Mouse (Mus musculus) limb, embryonic 11.5 days (tissue): ENCODE measurements at regions not wholly inside any gene's neighbourhood (a gene's known extent, or its start where the extent isn't known, plus 50 kb on each side); places are given as distances from the start of the nearest gene placed in this dataset.

Source experiments
- ATAC-seq: fragments of 200-750 bp; cut with Nextera tagmentation; 2 replicates; pipeline ENCODE4 v1.8.0; 2017; ENCODE audit warnings: low read depth; ENCODE audit not compliant: insufficient number of reproducible peaks, low FRiP score, low TSS enrichment
- DNase-seq: peaks from one replicate; pipeline ENCODE4 v3.0.0-alpha.2; 2015; ENCODE audit warnings: low spot score
- H3K27ac ChIP-seq: fragments of 300-500 bp; sonication (generic); replicated peaks from 2 replicates; pipeline ENCODE4 v1.5.1; 2014; ENCODE audit warnings: low read depth, mild to moderate bottlenecking, low read length
- H3K27me3 ChIP-seq: fragments of 300-500 bp; sonication (generic); 2 replicates; pipeline ENCODE4 v1.6.1; 2014; ENCODE audit warnings: mild to moderate bottlenecking, low read length, mixed read lengths; ENCODE audit not compliant: control insufficient read depth, insufficient read depth
- H3K36me3 ChIP-seq: fragments of 300-500 bp; sonication (generic); 2 replicates; pipeline ENCODE4 v1.6.1; 2014; ENCODE audit warnings: mild to moderate bottlenecking, low read length, moderate library complexity, mixed read lengths; ENCODE audit not compliant: control insufficient read depth, insufficient read depth
- H3K4me1 ChIP-seq: fragments of 300-500 bp; sonication (generic); 2 replicates; pipeline ENCODE4 v1.6.1; 2014; ENCODE audit warnings: low read length, mixed read lengths; ENCODE audit not compliant: control insufficient read depth, insufficient read depth
- H3K4me2 ChIP-seq: fragments of 300-500 bp; sonication (generic); 2 replicates; pipeline ENCODE4 v1.6.1; 2014; ENCODE audit warnings: low read depth, mild to moderate bottlenecking, moderate library complexity; ENCODE audit not compliant: severe bottlenecking
- H3K4me3 ChIP-seq: fragments of 300-500 bp; sonication (generic); 2 replicates; pipeline ENCODE4 v1.5.1; 2014; ENCODE audit warnings: low read depth, low read length
- H3K9ac ChIP-seq: fragments of 300-500 bp; sonication (generic); 2 replicates; pipeline ENCODE4 v1.6.1; 2014; ENCODE audit warnings: mild to moderate bottlenecking, low read length
- H3K9me3 ChIP-seq: fragments of 300-500 bp; sonication (generic); 2 replicates; pipeline ENCODE4 v1.6.1; 2016; ENCODE audit warnings: low read length; ENCODE audit not compliant: control insufficient read depth
- WGBS: fragments of 180-500 bp; shearing (Covaris S2); extraction: QIAGEN DNeasy Blood & Tissue Kit; methylation state at CpG from one replicate; pipeline ENCODE4 v1.1.7; 2014; 5-methylcytosine and 5-hydroxymethylcytosine counted together

DNA sequence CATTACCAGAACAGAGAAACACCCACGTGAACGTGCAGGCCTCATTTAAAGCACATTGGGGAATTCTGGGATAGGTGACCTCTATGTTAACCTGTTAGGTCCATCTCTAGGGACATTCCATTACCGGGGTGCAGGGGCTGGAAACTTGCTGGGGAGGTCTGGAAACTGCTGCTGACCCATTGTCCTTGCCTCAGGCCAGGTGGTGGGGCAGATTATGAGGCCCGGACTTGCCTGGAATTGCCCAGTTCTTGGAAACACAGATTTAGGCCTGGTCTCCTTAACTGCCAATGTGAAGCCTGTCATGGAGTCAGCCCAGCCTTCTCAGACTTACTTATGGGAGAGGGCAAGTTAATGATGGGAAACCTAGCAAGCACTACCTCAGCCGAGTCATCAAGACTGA lies 175.3 kb upstream of the Klf7 start:
- H3K9ac ChIP-seq, result no peak overlapping the region
- 74% methylated on average over 5 of the region's 5 CpGs for WGBS

GRCm38 (mm10) chr1:64295512-64295945 lies 173.4 kb upstream of the Klf7 start:
- WGBS, result 44% methylated on average over 6 of the region's 6 CpGs
- no peaks in the 10 kb centered on the region for H3K27me3 ChIP-seq
- ATAC-seq (no peak), DNase-seq (no peak)
- no peak overlapping the region for H3K9ac ChIP-seq
- no peaks in the 10 kb centered on the region for H3K4me1 ChIP-seq
- no peak overlapping the region for H3K4me3 ChIP-seq
- no peak overlapping the region for H3K27ac ChIP-seq
- no peaks in the 10 kb centered on the region for H3K9me3 ChIP-seq
- H3K4me2 ChIP-seq, result no peak overlapping the region
- no peaks in the 10 kb centered on the region for H3K36me3 ChIP-seq

More for the DNA sequence above, 175.3 kb upstream of the Klf7 start:
- DNase-seq, result no peak
- H3K4me1 ChIP-seq, result no peaks in the 10 kb centered on the region
- no peak overlapping the region for H3K4me2 ChIP-seq
- no peak overlapping the region for H3K4me3 ChIP-seq
- no peak overlapping the region for H3K27ac ChIP-seq
- H3K27me3 ChIP-seq, result no peaks in the 10 kb centered on the region
- H3K36me3 ChIP-seq, result no peaks in the 10 kb centered on the region
- no peaks in the 10 kb centered on the region for H3K9me3 ChIP-seq
- ATAC-seq, result no peak

GRCm38 (mm10) chr1:64295051-64295450 lies 173.0 kb upstream of the Klf7 start:
- Histone ChIP-seq H3K9me3 (no peaks in the 10 kb centered on the region), H3K4me2 (no peak overlapping the region), H3K36me3 (no peaks in the 10 kb centered on the region), H3K4me1 (no peaks in the 10 kb centered on the region), H3K9ac (no peak overlapping the region), H3K27ac (no peak overlapping the region), H3K4me3 (no peak overlapping the region), H3K27me3 (no peaks in the 10 kb centered on the region)
- DNase-seq (no peak), ATAC-seq (no peak)
- 83% methylated on average over 7 of the region's 7 CpGs for WGBS

DNA sequence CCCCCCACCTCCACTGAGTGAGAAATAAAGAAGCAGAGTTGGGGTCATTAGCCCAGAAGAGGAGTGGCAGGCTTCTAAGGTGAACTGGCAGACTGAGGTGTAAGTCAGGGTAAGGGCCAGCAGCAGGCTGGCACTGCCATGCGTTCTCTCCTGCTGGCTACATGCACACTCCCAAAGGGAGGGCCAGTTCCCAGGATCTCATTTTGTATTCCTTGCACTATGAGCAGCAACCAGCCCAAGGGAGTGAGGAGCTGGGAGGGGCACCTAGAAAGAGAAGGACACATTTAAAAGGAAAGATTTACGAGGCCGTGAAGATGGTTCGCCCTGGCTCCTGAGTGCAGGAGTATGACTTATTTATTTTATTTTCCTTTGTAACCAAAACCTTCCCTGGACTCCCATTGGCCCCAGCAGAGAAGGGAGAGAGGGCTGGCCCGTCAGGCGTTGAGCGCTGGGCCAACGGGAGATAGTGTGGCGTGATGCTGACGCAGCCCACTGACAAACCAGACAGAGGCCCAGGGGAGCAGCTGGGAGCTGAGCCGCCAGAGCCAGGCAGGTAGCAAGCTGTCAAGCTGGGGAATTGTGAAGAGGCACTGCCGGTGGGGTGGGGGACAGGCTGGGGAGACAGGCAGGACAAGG lies 166.8 kb upstream of the Klf7 start:
- DNase-seq (no peak), ATAC-seq (no peak)
- no peaks in the 10 kb centered on the region for H3K27me3 ChIP-seq
- H3K27ac ChIP-seq, result no peak overlapping the region
- no peaks in the 10 kb centered on the region for H3K36me3 ChIP-seq
- no peaks in the 10 kb centered on the region for H3K9me3 ChIP-seq
- H3K4me1 ChIP-seq, result no peaks in the 10 kb centered on the region
- H3K9ac ChIP-seq, result no peak overlapping the region
- no peak overlapping the region for H3K4me2 ChIP-seq
- no peak overlapping the region for H3K4me3 ChIP-seq
- 39% methylated on average over 12 of the region's 12 CpGs for WGBS

DNA sequence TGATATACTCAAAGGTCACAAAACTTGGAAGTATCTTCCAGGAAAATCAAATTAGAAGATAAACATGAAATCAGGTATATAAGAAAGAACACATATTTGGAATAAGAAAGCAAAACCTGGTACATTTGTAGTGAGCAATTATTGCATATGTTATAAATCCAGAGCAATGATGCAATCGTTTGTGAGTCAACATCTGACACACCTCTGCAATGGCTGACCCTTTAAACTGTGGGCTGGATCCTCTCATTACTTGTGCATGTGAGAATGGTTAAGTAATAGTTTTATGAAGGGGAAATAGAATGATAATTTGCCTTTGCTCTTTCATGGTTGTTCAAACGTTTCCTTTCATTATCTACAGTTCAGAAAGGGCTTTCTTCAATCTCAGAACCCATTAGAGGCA lies 165.0 kb upstream of the Klf7 start:
- Histone ChIP-seq H3K36me3 (no peaks in the 10 kb centered on the region), H3K27me3 (no peaks in the 10 kb centered on the region), H3K4me1 (no peaks in the 10 kb centered on the region), H3K27ac (no peak overlapping the region), H3K9me3 (no peaks in the 10 kb centered on the region), H3K4me2 (no peak overlapping the region), H3K9ac (no peak overlapping the region), H3K4me3 (no peak overlapping the region)
- WGBS, result 70% methylated on average over 2 of the region's 2 CpGs
- DNase-seq (no peak), ATAC-seq (no peak)

- DNase-seq, result no peak
- 88% methylated on average over 8 of the region's 8 CpGs for WGBS
- Histone ChIP-seq H3K36me3 (no peaks in the 10 kb centered on the region), H3K4me2 (no peak overlapping the region), H3K4me3 (no peak overlapping the region), H3K27me3 (no peaks in the 10 kb centered on the region), H3K27ac (no peak overlapping the region), H3K9me3 (no peaks in the 10 kb centered on the region), H3K4me1 (no peaks in the 10 kb centered on the region), H3K9ac (no peak overlapping the region)
- ATAC-seq, result no peak
Measured at GRCm38 (mm10) chr1:64284656-64285055, 162.6 kb upstream of the Klf7 start.

- no peak overlapping the region for H3K4me3 ChIP-seq
- no peaks in the 10 kb centered on the region for H3K4me1 ChIP-seq
- no peaks in the 10 kb centered on the region for H3K27me3 ChIP-seq
- DNase-seq, result no peak
- no peak overlapping the region for H3K9ac ChIP-seq
- no peak overlapping the region for H3K27ac ChIP-seq
- no peaks in the 10 kb centered on the region for H3K9me3 ChIP-seq
- no peaks in the 10 kb centered on the region for H3K36me3 ChIP-seq
- H3K4me2 ChIP-seq, result no peak overlapping the region
- no peak for ATAC-seq
Measured at GRCm38 (mm10) chr1:64275865-64276264, 153.8 kb upstream of the Klf7 start.

DNA sequence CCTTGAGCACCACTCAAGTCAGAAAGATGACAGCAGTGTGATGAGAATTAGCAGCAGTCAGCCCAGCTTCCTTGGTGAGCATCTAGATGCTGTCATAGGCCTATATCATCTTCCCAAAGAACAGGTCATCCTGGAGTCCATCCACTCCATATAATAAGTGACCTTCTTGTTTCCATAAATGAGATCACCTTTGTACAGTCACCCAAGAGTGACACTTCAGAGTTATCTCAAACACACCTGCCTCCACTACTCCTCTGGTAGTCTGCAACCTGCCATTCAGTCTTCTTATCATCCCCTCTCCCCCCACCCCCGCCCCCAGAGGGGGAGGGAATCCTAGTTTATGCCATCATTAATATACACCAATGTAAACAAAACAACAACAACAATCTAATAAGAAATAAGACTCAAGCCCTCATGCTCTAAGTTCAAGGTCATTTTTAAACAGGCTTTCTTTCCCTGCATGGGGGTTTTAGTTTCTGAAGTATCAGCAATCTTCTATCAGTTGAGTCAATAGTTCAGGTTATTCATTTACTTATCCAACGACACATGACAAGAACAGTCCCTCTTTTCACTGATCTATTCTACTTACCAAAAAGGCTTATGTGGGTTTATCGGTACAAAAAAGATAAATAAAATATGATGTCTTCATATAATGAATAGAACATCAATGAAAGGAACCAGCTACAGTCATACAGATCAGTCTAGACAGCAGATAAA lies 153.2 kb upstream of the Klf7 start:
- no peak overlapping the region for H3K4me2 ChIP-seq
- no peak overlapping the region for H3K4me3 ChIP-seq
- 80% methylated on average over 3 of the region's 3 CpGs for WGBS
- no peaks in the 10 kb centered on the region for H3K27me3 ChIP-seq
- H3K4me1 ChIP-seq, result no peaks in the 10 kb centered on the region
- no peaks in the 10 kb centered on the region for H3K9me3 ChIP-seq
- ATAC-seq (no peak), DNase-seq (no peak)
- H3K27ac ChIP-seq, result no peak overlapping the region
- no peak overlapping the region for H3K9ac ChIP-seq
- H3K36me3 ChIP-seq, result no peaks in the 10 kb centered on the region

GRCm38 (mm10) chr1:64257237-64257636 lies 135.2 kb upstream of the Klf7 start:
- WGBS, result 58% methylated on average over 2 of the region's 2 CpGs
- no peaks in the 10 kb centered on the region for H3K4me1 ChIP-seq
- ATAC-seq (no peak), DNase-seq (no peak)
- no peak overlapping the region for H3K27ac ChIP-seq
- no peaks in the 10 kb centered on the region for H3K9me3 ChIP-seq
- no peak overlapping the region for H3K4me3 ChIP-seq
- no peaks in the 10 kb centered on the region for H3K36me3 ChIP-seq
- H3K4me2 ChIP-seq, result no peak overlapping the region
- H3K9ac ChIP-seq, result no peak overlapping the region
- H3K27me3 ChIP-seq, result no peaks in the 10 kb centered on the region
